Mouse (Mus musculus) liver, embryonic 15.5 days (tissue): ENCODE data around the gene Gsx2. TPM values are rescaled to one million over a fixed set of nuclear protein-coding genes. Genes with fewer than 3 reads are reported as not detected.

Experiments used
- ATAC-seq: fragments of 200-750 bp; cut with Nextera tagmentation; 2 replicates; pipeline ENCODE4 v1.8.0; 2017; ENCODE audit warnings: moderate number of reproducible peaks, mild to moderate bottlenecking, moderate library complexity; ENCODE audit not compliant: insufficient read depth
- H3K27ac ChIP-seq: fragments of 300-500 bp; sonication (generic); replicated peaks from 2 replicates; pipeline ENCODE4 v1.5.1; 2015; ENCODE audit warnings: mild to moderate bottlenecking, inconsistent platforms
- H3K27me3 ChIP-seq: fragments of 300-500 bp; sonication (generic); 2 replicates; pipeline ENCODE4 v1.6.1; 2015; ENCODE audit warnings: mild to moderate bottlenecking, inconsistent platforms
- H3K36me3 ChIP-seq: fragments of 300-500 bp; sonication (generic); replicated peaks from 2 replicates; pipeline ENCODE4 v1.6.1; 2015; ENCODE audit warnings: moderate library complexity, mild to moderate bottlenecking, inconsistent platforms
- H3K4me1 ChIP-seq: fragments of 300-500 bp; sonication (generic); replicated peaks from 2 replicates; pipeline ENCODE4 v1.6.1; 2015; ENCODE audit warnings: inconsistent platforms
- H3K4me2 ChIP-seq: fragments of 300-500 bp; sonication (generic); 2 replicates; pipeline ENCODE4 v1.6.1; 2015; ENCODE audit warnings: moderate library complexity, mild to moderate bottlenecking, inconsistent platforms
- H3K4me3 ChIP-seq: fragments of 300-500 bp; sonication (generic); replicated peaks from 2 replicates; pipeline ENCODE4 v1.5.1; 2015; ENCODE audit warnings: mild to moderate bottlenecking, inconsistent platforms
- H3K9ac ChIP-seq: fragments of 300-500 bp; sonication (generic); 2 replicates; pipeline ENCODE4 v1.6.1; 2015; ENCODE audit warnings: moderate library complexity, mild to moderate bottlenecking, inconsistent platforms
- H3K9me3 ChIP-seq: fragments of 300-500 bp; sonication (generic); replicated peaks from 2 replicates; pipeline ENCODE4 v1.6.1; 2016; ENCODE audit warnings: inconsistent platforms
- WGBS: fragments of 180-500 bp; shearing (Covaris S2); methylation state at CpG from one replicate; pipeline ENCODE4 v1.1.7; 2015; ENCODE audit warnings: mixed read lengths; ENCODE audit not compliant: insufficient replicate concordance; 5-methylcytosine and 5-hydroxymethylcytosine counted together
- polyA plus RNA-seq: library from polyadenylated mRNA; unstranded; fragments of >200 nt; fragmentation: Nextera tagmentation; extraction: Ambion mirVana; gene quantifications from 2 replicates; pipeline ENCODE4 v1.2.1, GENCODE M21; 2015

Gsx2 gene
- polyA plus RNA-seq, 1 experiment from 2014 or later: not detected

DNA sequence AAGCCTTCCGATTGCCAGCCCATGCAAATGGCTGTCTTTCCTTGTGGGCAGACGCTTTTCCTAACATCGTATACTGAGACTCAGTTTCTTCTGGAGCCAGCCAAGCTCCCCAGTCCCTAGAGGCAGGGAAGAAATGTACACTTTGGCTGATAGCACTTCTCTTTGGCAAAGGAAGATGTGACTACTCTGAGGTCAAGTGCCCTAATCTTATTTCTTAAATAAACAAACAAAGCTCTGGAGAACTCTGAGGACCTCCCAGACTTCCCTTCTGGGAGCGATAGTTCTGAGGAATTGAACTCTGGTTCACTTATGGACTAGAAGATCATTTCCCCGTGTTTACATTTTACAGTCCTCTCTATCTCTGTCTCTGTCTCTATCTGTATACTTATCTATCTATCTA lies 34.0 kb downstream of the Gsx2 start:
- H3K27me3 ChIP-seq: no peaks in the 10 kb centered on the region
- H3K4me2 ChIP-seq: no peak overlapping the region
- H3K9me3 ChIP-seq: no peaks in the 10 kb centered on the region
- WGBS: 40% methylated on average over 5 of the region's 5 CpGs
- H3K27ac ChIP-seq: no peak overlapping the region
- no peak overlapping the region for H3K4me3 ChIP-seq
- no peaks in the 10 kb centered on the region for H3K36me3 ChIP-seq
- H3K4me1 ChIP-seq: no peaks in the 10 kb centered on the region
- ATAC-seq: no peak
- H3K9ac ChIP-seq: no peak overlapping the region

DNA sequence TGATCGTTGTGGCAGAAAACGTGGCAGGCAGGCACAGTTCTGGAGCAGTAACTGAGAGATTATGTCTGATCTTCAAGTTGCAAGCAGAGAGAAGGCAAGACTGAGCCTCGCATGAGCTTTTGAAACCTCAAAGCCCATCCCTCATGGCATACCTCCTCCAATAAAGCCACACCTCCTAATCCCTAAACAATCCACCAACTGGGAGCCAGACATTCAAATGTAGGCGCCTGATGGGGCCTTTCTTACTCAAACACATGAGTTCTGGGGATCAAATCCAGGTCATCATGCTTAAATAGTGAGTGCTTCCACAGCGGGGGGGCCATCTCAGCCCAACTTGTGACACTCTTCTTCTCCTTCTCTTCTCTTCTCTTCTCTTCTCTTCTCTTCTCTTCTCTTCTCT lies 36.4 kb downstream of the Gsx2 start:
- Histone ChIP-seq H3K4me3 (no peak overlapping the region), H3K4me1 (no peaks in the 10 kb centered on the region), H3K27me3 (no peaks in the 10 kb centered on the region), H3K9ac (no peak overlapping the region), H3K27ac (no peak overlapping the region), H3K36me3 (no peaks in the 10 kb centered on the region), H3K4me2 (no peak overlapping the region), H3K9me3 (no peaks in the 10 kb centered on the region)
- ATAC-seq: no peak
- WGBS: 46% methylated on average over 5 of the region's 5 CpGs

DNA sequence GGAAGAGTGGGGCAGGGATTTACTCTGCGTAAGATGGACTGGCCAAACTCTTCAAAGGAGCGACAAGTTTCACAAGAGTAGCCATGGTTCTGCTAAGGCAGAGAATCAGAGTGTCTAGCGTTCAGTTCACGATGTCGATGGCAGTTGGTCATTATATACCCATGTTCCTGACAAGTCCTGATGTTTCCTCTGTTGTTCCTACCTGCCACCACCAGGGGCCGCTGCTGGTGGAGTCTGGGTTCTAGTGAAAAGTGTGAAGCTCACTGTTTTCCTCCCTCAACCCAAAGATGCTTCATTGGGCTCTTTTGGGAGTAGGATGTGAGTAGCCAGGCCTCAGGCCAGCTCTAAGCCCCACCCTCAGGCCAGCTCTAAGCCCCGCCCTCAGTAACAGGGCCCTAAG lies 43.4 kb downstream of the Gsx2 start:
- Histone ChIP-seq H3K27ac (no peak overlapping the region), H3K9ac (no peak overlapping the region), H3K27me3 (no peaks in the 10 kb centered on the region; the same call in 1 of the 2 replicates), H3K9me3 (no peaks in the 10 kb centered on the region), H3K4me3 (no peak overlapping the region), H3K4me2 (no peak overlapping the region), H3K4me1 (no peaks in the 10 kb centered on the region), H3K36me3 (no peaks in the 10 kb centered on the region)
- ATAC-seq: no peak
- 52% methylated on average over 7 of the region's 7 CpGs for WGBS

DNA sequence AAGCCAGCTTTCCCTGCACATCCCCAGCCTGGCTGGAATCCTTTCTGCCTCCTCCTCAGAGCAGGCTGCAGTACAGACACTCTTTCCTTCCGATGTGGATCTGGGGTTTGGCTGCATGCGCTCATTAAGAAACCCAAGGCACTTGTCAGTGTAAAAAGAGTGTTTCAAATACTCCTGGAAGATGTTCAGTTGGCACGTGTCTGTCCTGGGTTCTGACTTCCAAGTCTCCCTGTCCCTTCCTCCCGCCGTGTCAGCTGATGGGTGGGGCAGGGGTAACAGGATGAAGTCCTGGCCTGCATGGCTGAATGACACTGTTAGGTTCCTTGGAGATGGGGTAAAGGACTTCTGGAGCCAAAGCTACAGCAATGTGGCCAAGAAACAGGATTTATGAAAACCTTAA lies 46.2 kb downstream of the Gsx2 start:
- H3K9me3 ChIP-seq: no peaks in the 10 kb centered on the region; the same call in 1 of the 2 replicates
- no peak overlapping the region for H3K4me2 ChIP-seq
- H3K36me3 ChIP-seq: no peaks in the 10 kb centered on the region
- H3K27me3 ChIP-seq: no peaks in the 10 kb centered on the region; the same call in 1 of the 2 replicates
- H3K4me1 ChIP-seq: no peaks in the 10 kb centered on the region
- no peak overlapping the region for H3K4me3 ChIP-seq
- WGBS: 33% methylated on average over 5 of the region's 5 CpGs
- H3K27ac ChIP-seq: no peak overlapping the region
- ATAC-seq: no peak
- no peak overlapping the region for H3K9ac ChIP-seq

Other genes starting within 250 kb of the Gsx2 start
- 14.4 and 16.4 TPM in 2 replicates for gene Chic2, start 30.8 kb upstream of the Gsx2 start, polyA plus RNA-seq
- 1.3 and 1.7 TPM in 2 replicates for gene Pdgfra, start 76.7 kb downstream of the Gsx2 start, polyA plus RNA-seq